Mouse (Mus musculus): Measurements from ENCODE around the gene Notch3.

DNA sequence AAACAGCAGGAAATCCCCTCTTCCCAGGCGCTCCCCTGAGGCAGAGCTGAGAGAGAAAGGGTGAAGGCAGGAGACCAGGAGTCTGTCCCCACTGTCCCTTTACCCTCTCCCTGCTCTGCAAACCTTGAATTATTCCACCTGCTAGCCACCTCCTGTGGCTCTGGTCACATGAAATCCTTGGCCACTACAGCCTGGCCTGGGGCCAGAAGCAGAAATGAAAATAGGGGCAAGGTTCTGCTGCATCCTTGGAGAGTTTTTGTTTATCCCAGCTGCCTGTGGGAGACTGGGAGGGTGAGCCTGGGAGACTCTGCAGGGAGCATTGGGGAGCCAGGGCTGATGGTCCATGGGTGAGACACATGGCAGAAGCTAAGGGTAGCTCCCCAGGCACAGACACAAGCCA lies 69.0 kb downstream of the Notch3 start:
- TF ChIP-seq CTCF (IDR thresholded peaks at IDR 0.05; ENCODE audit: low read depth) (no peak), EP300 (optimal IDR thresholded peaks at IDR 0.05) (no peak)
